Mouse (Mus musculus) pancreas, adult 10 weeks (tissue): Measurements from ENCODE around the gene Gm5580. TPM values are rescaled to one million over a fixed set of nuclear protein-coding genes. Genes with fewer than 3 reads are reported as not detected.

Experiments
- polyA plus RNA-seq: library from polyadenylated mRNA; stranded (reverse); fragments of 350-450 nt; fragmentation: Illumina TruSeq; extraction: RNeasy Lipid Tissue Mini Kit (QIAGEN cat#74804); gene quantifications from one replicate; pipeline ENCODE4 v1.2.3, GENCODE M21; 2015; ENCODE audit warnings: low read depth, low replicate concordance; ENCODE audit not compliant: insufficient read depth

Gm5580 gene
- not detected for polyA plus RNA-seq

DNA sequence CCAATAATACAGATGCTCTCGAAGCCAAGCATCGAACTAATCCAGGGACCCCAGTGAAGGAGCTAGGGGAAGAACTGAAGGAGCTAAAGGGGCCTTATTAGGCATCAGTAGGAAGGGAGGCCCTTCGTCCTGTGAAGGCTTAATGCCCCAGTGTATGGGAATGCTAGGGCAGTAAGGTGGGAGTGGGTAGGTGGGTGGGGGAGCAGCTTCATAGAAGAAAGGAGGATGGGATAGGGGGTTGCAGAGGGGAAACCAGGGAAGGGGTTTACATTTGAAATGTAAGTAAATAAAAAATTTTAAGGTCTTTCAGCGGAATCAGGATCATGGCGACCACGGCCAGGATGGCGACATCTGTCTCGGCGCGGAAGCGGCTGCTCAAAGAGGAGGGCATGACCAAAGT is at the start of gene Gm5580:
Gene Gm5580 (plus strand): TSS at position 301 of the 400 bp plus-strand sequence.

DNA sequence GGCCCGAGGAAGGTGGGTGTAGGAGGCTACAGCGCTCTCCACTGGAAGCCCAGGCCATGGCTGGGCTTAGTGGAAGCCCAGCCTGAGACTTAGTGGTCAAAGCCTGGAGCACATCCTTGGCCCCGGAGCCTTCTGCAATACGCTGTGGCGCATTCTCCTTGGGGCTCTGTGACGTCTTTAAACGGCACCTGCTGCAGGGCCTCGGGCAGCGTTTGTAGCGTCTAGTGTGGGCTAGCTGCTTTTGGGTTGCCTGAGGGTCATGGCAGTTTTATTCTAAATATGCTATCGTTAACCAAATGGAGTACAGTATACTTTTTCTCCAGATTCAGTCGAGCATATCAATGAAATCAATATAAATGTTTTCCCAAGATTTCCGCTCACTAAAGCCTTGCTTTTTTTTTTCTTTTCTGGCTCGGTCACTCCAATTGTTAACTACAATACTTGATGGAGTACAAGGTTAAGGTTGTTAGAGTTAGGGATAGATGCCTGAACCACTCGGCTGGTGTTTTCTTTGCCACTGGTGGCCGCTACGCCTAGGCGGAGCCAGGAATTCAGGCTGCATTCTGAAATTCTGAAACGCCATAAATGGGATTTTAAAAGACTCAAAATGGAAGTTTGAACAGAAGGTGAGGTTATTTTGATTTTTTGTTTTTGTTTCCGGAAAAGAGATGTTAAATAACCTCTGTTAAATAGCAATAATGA is 44.5 kb upstream of the Gm5580 start, which contains the start of gene Olfr212:
Gene Olfr212 (plus strand): TSS at position 215 of the 702 bp plus-strand sequence.

DNA sequence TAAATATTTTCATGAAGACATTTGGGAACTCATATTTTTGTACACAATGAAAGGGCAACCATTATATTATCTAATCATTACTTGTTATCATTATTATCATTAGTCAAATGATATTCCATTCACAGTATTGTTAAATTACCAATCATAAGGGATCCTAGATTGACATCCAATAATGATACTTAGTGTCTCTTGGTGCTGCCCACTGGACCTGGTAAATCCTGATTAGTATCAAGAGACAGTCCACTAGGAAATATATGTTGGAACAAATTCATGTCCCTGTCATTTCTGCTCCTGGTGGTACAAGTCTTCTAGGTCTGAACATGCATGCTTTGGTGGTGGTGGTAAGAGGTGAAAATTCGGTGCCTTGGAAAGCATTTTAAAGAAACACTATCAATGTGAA is 12.8 kb upstream of the Gm5580 start, which contains the start of gene Olfr213:
Gene Olfr213 (plus strand): TSS at position 301 of the 400 bp plus-strand sequence.

DNA sequence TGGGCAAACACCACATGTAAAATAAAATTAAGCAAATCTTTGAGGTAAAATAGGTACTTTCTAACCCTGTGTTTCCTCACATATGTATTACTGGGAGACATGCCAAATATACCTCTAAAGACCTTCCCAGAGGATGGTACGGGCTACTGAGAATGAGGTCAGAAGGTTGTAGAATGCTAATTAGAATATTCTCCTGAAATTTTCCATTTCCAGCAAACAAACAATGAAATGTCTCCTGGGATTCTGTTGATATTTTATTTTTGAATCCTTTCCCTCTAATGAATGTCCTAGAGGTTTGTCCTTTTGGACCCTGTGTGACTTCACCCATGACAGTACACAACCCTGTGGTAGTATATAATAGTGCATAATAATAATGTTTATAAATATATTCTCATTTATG is 3.0 kb downstream of the Gm5580 start, which contains the start of gene Olfr214:
Gene Olfr214 (plus strand): TSS at position 301 of the 400 bp plus-strand sequence.

DNA sequence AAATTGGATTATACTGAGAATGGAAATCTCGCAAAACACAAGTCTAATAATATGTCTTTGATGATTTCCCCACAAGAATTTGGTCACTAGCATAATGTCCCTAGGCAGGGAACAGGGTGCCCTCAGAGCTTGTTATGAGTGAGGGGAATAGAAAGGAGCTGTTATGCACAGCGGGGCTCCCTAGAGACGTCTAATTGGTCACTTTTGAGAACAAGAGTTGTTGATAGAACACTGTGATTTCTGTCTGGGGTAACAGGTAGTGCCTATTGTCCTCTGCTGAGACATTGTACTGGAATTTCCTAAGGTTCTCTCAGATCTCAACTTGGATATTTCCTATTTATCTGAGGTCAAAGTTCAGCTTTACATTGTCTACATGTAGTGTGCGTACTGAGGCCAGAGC is 33.2 kb downstream of the Gm5580 start, which contains the start of gene Olfr215:
Gene Olfr215 (minus strand): TSS at position 101 of the 400 bp plus-strand sequence.

Other genes with a start within 250 kb of the Gm5580 start
- gene March8, start 213.1 kb upstream of the Gm5580 start, polyA plus RNA-seq = 15.3 TPM
- 2.1 TPM for gene Alox5, start 90.0 kb upstream of the Gm5580 start, polyA plus RNA-seq
- not detected for gene Olfr211, start 62.0 kb upstream of the Gm5580 start, polyA plus RNA-seq
- gene Olfr212, start 44.6 kb upstream of the Gm5580 start, polyA plus RNA-seq = not detected
- not detected for gene Olfr213, start 12.7 kb upstream of the Gm5580 start, polyA plus RNA-seq
- gene Olfr214, start 3.1 kb downstream of the Gm5580 start, polyA plus RNA-seq = not detected
- not detected for gene Olfr215, start 33.1 kb downstream of the Gm5580 start, polyA plus RNA-seq
- 5.4 TPM for gene Zfp422, start 77.9 kb downstream of the Gm5580 start, polyA plus RNA-seq
- gene Depp1, start 99.5 kb downstream of the Gm5580 start, polyA plus RNA-seq = 5.3 TPM
- gene Rassf4, start 122.8 kb downstream of the Gm5580 start, polyA plus RNA-seq = 2.7 TPM
- not detected for gene Tmem72, start 165.8 kb downstream of the Gm5580 start, polyA plus RNA-seq